Mouse (Mus musculus) CH12.LX (cell line): ENCODE measurements around the gene Zcwpw1.

Source experiments
- BHLHE40 ChIP-seq: IDR thresholded peaks from 2 replicates; pipeline ENCODE4 v1.6.1; 2011; ENCODE audit warnings: mild to moderate bottlenecking, low read depth, low read length, improper control_type of control experiment
- CTCF ChIP-seq, 2 experiments: IDR thresholded peaks in 1 of 2; conservative IDR thresholded peaks in 1 of 2; 2 replicates each; pipeline ENCODE4 v1.5.1; 2011 to 2012; ENCODE audit warnings: low read depth in 2 of 2, low read length in 2 of 2, improper control_type of control experiment in 1 of 2, inconsistent platforms in 1 of 2, mild to moderate bottlenecking in 1 of 2, moderate library complexity in 1 of 2
- ETS1 ChIP-seq: conservative IDR thresholded peaks from 2 replicates; pipeline ENCODE4 v1.6.1; 2012; ENCODE audit warnings: low read depth, mild to moderate bottlenecking, inconsistent platforms, low read length, improper control_type of control experiment, moderate library complexity
- GABPA ChIP-seq: IDR thresholded peaks from 2 replicates; pipeline ENCODE4 v1.6.1; 2012; ENCODE audit warnings: low read depth, low read length, improper control_type of control experiment, inconsistent platforms; ENCODE audit not compliant: insufficient replicate concordance
- MAFK ChIP-seq: IDR thresholded peaks from 2 replicates; pipeline ENCODE4 v1.6.1; 2011; ENCODE audit warnings: low read length, improper control_type of control experiment; ENCODE audit not compliant: insufficient replicate concordance
- TCF12 ChIP-seq: IDR thresholded peaks from 2 replicates; pipeline ENCODE4 v1.6.1; 2014; ENCODE audit warnings: low read depth, mild to moderate bottlenecking, inconsistent platforms, low read length, improper control_type of control experiment
- ZNF384 ChIP-seq: IDR thresholded peaks from 2 replicates; pipeline ENCODE4 v1.6.1; 2012; ENCODE audit warnings: low read depth, low read length, improper control_type of control experiment, inconsistent platforms

DNA sequence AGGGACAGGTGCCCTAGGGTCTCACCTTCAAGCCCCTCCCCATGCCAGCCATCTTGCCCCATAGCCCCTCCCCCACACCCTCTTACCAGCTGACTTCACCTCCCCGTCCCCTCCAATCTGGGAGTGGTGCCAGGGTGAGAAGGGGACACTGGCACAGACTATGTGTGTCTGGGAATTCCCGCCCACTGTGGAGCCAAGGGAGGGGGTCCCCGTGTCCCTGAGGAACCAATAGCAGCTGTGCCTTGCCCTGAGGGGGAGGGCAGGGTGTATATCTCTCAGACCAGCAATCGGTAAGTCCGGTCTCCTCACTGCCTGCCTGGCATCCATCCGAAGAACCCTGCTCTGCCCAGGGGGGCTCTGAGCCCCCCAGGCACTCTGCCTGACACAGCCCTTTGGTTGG is 29.7 kb upstream of the Zcwpw1 start:
- TF ChIP-seq GABPA = no peak
- no peak for TF ChIP-seq MAFK
- no peak for TF ChIP-seq ETS1
- no peak for TF ChIP-seq CTCF (conservative IDR thresholded peaks at IDR 0.05 in 1 of 2, IDR thresholded peaks at IDR 0.05 in 1 of 2; ENCODE audit: low read depth in 2 of 2, low read length in 2 of 2)
- no peak for TF ChIP-seq TCF12
- no peak for TF ChIP-seq BHLHE40
- TF ChIP-seq ZNF384 = no peak
